Mouse (Mus musculus) intestine, embryonic 16.5 days (tissue): Measurements from ENCODE around the gene Srrd. TPM values are rescaled to one million over a fixed set of nuclear protein-coding genes. Genes with fewer than 3 reads are reported as not detected.

ENCODE experiments used
- ATAC-seq: fragments of 200-750 bp; cut with Nextera tagmentation; 2 replicates; pipeline ENCODE4 v1.8.0; 2017; ENCODE audit warnings: moderate TSS enrichment, moderate library complexity
- H3K27ac ChIP-seq: fragments of 300-500 bp; sonication (generic); 2 replicates; pipeline ENCODE4 v1.5.1; 2014; ENCODE audit warnings: mild to moderate bottlenecking, low read length
- H3K27me3 ChIP-seq: fragments of 300-500 bp; sonication (generic); replicated peaks from 2 replicates; pipeline ENCODE4 v1.6.1; 2014; ENCODE audit warnings: low read length, control low read depth, mixed read lengths; ENCODE audit not compliant: control insufficient read depth, insufficient read depth
- H3K36me3 ChIP-seq: fragments of 300-500 bp; sonication (generic); 2 replicates; pipeline ENCODE4 v1.6.1; 2014; ENCODE audit warnings: low read length, control low read depth; ENCODE audit not compliant: control insufficient read depth, insufficient read depth
- H3K4me1 ChIP-seq: fragments of 300-500 bp; sonication (generic); 2 replicates; pipeline ENCODE4 v1.6.1; 2014; ENCODE audit warnings: low read length, control low read depth, mixed read lengths; ENCODE audit not compliant: control insufficient read depth, insufficient read depth
- H3K4me2 ChIP-seq: fragments of 300-500 bp; sonication (generic); 2 replicates; pipeline ENCODE4 v1.6.1; 2014; ENCODE audit warnings: low read depth, low read length, control low read depth
- H3K4me3 ChIP-seq: fragments of 300-500 bp; sonication (generic); 2 replicates; pipeline ENCODE4 v1.5.1; 2014; ENCODE audit warnings: mild to moderate bottlenecking, low read length
- H3K9ac ChIP-seq: fragments of 300-500 bp; sonication (generic); 2 replicates; pipeline ENCODE4 v1.6.1; 2014; ENCODE audit warnings: low read depth, low read length
- H3K9me3 ChIP-seq: fragments of 300-500 bp; sonication (generic); 2 replicates; pipeline ENCODE4 v1.6.1; 2016; ENCODE audit warnings: low read length, control low read depth; ENCODE audit not compliant: control insufficient read depth
- WGBS: fragments of 180-500 bp; shearing (Covaris S2); extraction: QIAGEN DNeasy Blood & Tissue Kit; methylation state at CpG from one replicate; pipeline ENCODE4 v1.1.7; 2014; 5-methylcytosine and 5-hydroxymethylcytosine counted together
- polyA plus RNA-seq: library from polyadenylated mRNA; unstranded; fragments of >200 nt; fragmentation: Nextera tagmentation; extraction: Ambion mirVana; gene quantifications from 2 replicates; pipeline ENCODE4 v1.2.1, GENCODE M21; 2015

Gene Srrd
- polyA plus RNA-seq, 1 experiment from 2014 or later: 30.4 TPM

DNA sequence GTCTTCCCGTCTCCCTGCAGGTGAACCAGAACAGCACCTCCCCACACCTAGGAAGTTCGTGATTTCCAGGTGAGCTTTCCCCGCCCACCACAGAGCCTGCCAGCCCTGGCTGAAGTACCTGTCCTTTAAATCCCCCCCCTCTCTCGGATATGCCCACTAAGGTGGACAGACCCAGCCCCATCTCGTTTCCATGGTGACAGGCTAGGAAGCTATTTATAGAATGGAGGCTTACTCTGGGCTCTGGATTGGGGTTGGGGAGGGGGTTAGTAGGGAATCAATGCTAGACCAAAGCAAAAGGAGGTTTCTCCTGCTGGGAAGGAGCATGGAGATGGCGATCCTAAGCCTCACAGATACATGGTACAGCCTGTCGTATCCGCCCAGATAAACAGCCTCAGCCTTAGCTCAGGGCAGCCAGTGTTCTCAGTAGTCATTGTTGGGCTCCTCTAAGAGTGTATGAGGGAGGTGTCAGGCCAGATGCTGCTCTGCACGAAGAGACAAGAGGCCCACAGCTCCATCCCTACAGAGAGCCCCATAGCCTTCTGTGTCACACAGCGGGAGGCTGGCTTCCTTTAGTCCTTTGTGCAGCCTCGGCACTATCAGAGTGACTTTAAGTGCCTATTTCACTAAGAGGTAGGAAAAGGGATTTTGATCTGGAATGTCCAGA lies 29.5 kb downstream of the Srrd start:
- ATAC-seq: no peak
- Histone ChIP-seq H3K4me3 (no peak overlapping the region), H3K27me3 (no peaks in the 10 kb centered on the region), H3K36me3 (peaks cover 9% of the 10 kb centered on the region), H3K4me1 (0 out of 2 replicates have a peak, but pooled peaks cover 5% of the 10 kb centered on the region), H3K9ac (no peak overlapping the region), H3K9me3 (no peaks in the 10 kb centered on the region), H3K4me2 (no peak overlapping the region), H3K27ac (no peak overlapping the region)
- 73% methylated on average over 11 of the region's 11 CpGs for WGBS

DNA sequence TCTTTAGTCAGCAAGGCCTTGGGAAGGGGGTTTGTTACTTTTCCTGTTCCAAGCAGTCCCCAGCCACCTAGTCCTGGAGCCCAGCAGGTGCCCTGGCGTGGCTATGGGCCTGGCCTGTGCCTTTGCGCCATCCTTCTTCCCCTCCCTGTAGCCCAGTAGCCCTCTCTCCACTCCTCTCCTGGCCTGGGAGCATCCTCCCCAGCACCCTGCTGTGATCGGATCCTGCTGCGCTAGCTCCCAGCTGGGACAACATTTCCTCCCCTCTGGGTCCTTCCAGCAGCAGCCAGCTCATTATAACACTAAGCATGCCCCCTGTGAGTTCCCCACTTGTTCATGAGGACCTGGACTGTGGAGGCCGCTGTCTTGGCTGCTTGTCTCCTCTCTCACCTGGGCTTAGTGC lies 37.0 kb downstream of the Srrd start:
- Histone ChIP-seq H3K4me3 (no peak overlapping the region), H3K27ac (no peak overlapping the region), H3K4me1 (peaks cover 16% of the 10 kb centered on the region), H3K9ac (no peak overlapping the region), H3K36me3 (peaks cover 17% of the 10 kb centered on the region), H3K9me3 (no peaks in the 10 kb centered on the region), H3K4me2 (no peak overlapping the region), H3K27me3 (no peaks in the 10 kb centered on the region)
- ATAC-seq: no peak
- WGBS: 87% methylated on average over 5 of the region's 5 CpGs

DNA sequence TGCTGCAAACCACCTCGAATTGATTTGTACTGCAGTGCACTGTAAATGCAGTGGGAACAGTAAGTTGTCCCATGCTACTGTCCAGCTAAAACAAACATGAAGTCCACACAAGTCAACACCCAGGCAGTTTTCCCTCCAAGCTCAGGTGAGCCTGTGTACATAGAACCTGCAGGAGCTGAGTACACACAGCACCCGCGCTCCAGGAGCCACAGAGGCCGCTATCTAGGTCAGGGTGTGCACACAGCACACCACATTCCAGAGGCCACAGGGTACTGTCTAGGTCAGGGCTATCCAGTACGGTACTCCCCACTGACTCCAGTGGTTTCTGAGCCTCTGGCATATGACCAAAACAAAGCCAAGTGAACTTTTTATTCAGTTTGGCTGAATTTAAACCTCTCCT lies 40.5 kb downstream of the Srrd start:
- Histone ChIP-seq H3K27ac (peak overlapping the region; percentile 48), H3K4me2 (no peak overlapping the region), H3K9me3 (no peaks in the 10 kb centered on the region), H3K9ac (no peak overlapping the region), H3K27me3 (no peaks in the 10 kb centered on the region), H3K4me1 (peaks cover 24% of the 10 kb centered on the region), H3K4me3 (no peak overlapping the region), H3K36me3 (peaks cover 4% of the 10 kb centered on the region; the same call in 1 of the 2 replicates)
- peak; percentile 88 for ATAC-seq
- WGBS: 53% methylated on average over 5 of the region's 5 CpGs

DNA sequence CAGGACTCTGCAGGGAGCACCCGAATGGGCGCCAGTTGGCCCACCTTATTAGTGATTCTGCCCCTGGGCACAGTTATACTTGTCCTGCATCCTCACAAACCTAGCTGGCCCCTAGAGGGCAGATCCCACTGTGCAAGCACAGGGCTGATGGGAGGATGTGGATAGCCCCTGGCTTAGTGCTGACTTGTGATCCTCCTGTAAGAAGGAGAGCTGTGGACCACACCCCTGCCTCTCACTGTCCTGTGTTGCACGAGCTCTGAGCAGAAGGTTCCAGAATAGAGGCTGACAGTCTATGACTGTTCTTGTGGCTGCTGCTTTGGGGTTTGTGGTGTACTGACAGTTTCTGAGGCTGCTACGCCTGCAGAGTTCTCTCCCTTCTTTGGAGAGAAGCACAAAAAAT lies 41.1 kb downstream of the Srrd start:
- H3K27ac ChIP-seq: peak overlapping the region; percentile 4; the same call in 1 of the 2 replicates
- no peak overlapping the region for H3K9ac ChIP-seq
- H3K9me3 ChIP-seq: no peaks in the 10 kb centered on the region
- no peak overlapping the region for H3K4me3 ChIP-seq
- WGBS: 83% methylated on average over 4 of the region's 4 CpGs
- ATAC-seq: no peak
- no peaks in the 10 kb centered on the region for H3K27me3 ChIP-seq
- H3K36me3 ChIP-seq: peaks cover 4% of the 10 kb centered on the region; the same call in 1 of the 2 replicates
- H3K4me2 ChIP-seq: no peak overlapping the region
- peaks cover 30% of the 10 kb centered on the region for H3K4me1 ChIP-seq

DNA sequence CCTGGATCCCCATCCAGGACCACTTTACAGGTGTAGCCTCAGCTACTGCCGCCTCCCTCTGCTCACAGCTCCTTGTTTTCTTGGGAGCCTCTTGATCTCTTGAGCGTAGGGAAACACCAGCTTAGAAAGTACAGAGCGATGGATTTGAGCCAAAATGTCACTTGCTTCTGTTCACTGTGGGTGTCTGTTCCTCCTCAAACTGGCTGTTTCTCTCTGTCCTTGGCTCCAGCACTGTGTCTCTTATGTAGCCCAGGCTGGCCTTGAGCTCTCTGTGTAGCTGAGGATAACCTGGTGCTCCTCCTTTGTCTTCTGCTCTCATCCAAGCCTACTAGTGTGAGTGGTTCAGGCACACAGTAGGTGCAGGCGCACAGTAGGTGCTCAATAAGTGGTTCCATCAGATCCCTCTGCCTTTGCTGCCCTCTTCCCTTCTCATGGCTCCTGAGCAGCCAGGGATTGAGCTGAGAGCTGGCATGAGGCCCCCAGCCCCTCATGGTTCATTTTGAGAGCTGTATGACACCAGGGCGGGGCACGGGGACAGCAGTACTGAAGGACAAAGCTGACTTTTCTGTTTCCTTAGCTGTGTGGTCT lies 42.0 kb downstream of the Srrd start:
- no peak overlapping the region for H3K4me2 ChIP-seq
- no peaks in the 10 kb centered on the region for H3K9me3 ChIP-seq
- no peaks in the 10 kb centered on the region for H3K27me3 ChIP-seq
- ATAC-seq: no peak
- no peak overlapping the region for H3K9ac ChIP-seq
- H3K4me1 ChIP-seq: peaks cover 35% of the 10 kb centered on the region
- H3K4me3 ChIP-seq: no peak overlapping the region
- WGBS: 82% methylated on average over 6 of the region's 6 CpGs
- peaks cover 4% of the 10 kb centered on the region; the same call in 1 of the 2 replicates for H3K36me3 ChIP-seq
- H3K27ac ChIP-seq: no peak overlapping the region

DNA sequence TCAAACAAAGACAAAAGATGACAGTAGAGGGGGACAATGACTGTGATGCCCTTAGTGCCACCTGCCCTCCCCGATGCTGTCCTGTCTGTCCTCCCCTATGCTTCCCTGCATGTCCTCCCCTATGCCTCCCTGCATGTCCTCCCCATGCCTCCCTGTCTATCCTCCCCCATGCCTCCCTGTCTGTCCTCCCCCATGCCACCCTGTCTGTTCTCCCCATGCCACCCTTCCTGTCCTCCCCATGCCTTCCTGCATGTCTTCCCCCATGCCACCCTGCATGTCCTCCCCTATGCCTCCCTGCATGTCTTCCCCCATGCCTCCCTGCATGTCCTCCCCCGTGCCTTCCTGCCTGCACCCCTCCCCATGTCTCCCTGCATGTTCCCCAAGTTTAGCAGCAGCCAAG lies 42.7 kb downstream of the Srrd start:
- Histone ChIP-seq H3K36me3 (peaks cover 1% of the 10 kb centered on the region; the same call in 1 of the 2 replicates), H3K4me2 (no peak overlapping the region), H3K9ac (no peak overlapping the region), H3K4me3 (no peak overlapping the region), H3K27ac (no peak overlapping the region), H3K9me3 (no peaks in the 10 kb centered on the region), H3K4me1 (peaks cover 37% of the 10 kb centered on the region), H3K27me3 (no peaks in the 10 kb centered on the region)
- no peak for ATAC-seq
- 78% methylated on average over 2 of the region's 2 CpGs for WGBS

DNA sequence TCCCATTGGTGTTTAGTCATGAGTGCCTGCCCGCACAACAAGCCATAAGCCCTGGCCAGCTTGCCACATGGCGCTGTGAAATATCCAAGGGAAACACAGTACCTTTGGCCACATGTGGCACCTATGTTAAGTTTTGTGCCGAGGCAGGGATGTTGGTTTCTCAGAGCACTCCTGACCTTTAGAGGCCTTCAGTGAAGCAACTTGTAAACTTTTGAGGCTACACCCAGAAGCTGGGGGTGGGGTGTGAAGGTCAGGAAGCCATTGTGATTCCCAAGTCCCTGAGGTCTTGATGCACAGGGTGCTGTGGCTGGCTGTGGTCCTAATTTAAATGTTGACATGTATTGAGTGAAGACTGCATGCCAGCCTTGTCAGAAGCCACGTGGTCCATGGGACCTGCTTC lies 43.4 kb downstream of the Srrd start:
- no peaks in the 10 kb centered on the region for H3K36me3 ChIP-seq
- peaks cover 44% of the 10 kb centered on the region for H3K4me1 ChIP-seq
- H3K4me2 ChIP-seq: no peak overlapping the region
- H3K9ac ChIP-seq: no peak overlapping the region
- no peak for ATAC-seq
- 81% methylated on average over 4 of the region's 4 CpGs for WGBS
- no peak overlapping the region for H3K4me3 ChIP-seq
- peak overlapping the region; percentile 45; the same call in 1 of the 2 replicates for H3K27ac ChIP-seq
- H3K27me3 ChIP-seq: no peaks in the 10 kb centered on the region
- H3K9me3 ChIP-seq: no peaks in the 10 kb centered on the region

DNA sequence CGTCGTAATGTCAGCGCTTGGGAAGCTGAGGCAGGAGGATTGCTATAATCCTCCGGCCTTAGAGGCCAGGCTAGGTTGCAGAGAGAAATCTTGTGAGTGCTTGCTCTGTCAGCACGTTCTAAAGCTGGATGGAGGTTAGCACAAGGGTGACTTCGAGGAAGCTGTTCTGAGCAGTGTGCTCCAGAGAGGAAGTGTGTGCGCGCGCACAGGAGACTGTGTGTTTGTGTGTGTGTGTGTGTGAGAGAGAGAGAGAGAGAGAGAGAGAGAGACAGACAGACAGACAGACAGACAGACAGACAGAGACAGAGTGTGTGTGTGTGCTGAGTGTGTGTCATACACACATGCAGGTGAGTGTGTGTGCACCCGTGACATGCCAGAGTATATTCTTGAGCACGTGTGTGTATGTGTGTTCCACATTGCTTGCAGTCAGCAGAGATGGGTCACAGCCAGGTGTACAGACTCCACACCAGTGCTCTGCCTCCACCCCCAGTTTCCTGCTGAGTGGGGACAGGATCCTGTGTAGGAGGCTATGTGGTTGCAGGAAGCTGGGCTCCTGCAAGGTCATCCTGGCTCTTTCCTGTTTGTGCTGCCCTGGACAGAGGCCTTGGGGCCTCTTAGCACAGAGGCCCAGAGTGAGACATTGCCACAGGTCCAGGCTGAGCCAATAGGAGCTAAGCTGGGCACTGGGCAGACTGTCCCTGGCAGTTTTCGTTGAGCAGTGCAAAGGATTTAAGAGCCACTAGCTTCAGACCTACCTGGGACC lies 44.4 kb downstream of the Srrd start:
- Histone ChIP-seq H3K4me3 (no peak overlapping the region), H3K4me1 (peaks cover 50% of the 10 kb centered on the region), H3K27ac (peak overlapping the region; percentile 45), H3K9ac (peak overlapping the region; percentile 9; the same call in 1 of the 2 replicates), H3K9me3 (no peaks in the 10 kb centered on the region), H3K27me3 (no peaks in the 10 kb centered on the region), H3K36me3 (no peaks in the 10 kb centered on the region), H3K4me2 (no peak overlapping the region)
- ATAC-seq: peak; percentile 52
- 84% methylated on average over 12 of the region's 12 CpGs for WGBS

DNA sequence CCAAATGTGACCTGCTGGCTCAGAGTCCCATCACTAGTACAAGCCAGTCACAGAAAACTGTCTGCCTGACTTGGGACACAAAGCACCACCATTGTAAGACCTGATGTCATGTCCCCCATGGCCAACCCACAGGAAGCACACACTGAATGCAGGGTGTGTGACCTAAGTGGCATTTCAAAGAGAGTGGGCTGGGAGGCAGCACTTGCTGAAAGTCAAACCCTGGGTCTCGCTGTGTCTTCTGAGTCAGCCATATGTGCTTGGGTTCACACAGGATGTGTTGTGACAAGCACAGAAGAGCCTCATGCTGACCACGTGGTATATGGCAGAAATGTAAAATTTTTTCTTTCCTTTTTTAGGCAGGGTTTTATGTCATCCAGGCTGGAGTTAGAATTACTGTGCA lies 45.6 kb downstream of the Srrd start:
- H3K27ac ChIP-seq: peak overlapping the region; percentile 0; the same call in 1 of the 2 replicates
- ATAC-seq: no peak
- WGBS: 70% methylated on average over 2 of the region's 2 CpGs

More for the DNA sequence above, 45.6 kb downstream of the Srrd start:
- Histone ChIP-seq H3K4me3 (no peak overlapping the region), H3K4me2 (no peak overlapping the region), H3K4me1 (peaks cover 47% of the 10 kb centered on the region), H3K27me3 (no peaks in the 10 kb centered on the region), H3K9ac (no peak overlapping the region), H3K9me3 (no peaks in the 10 kb centered on the region), H3K36me3 (no peaks in the 10 kb centered on the region)
